Mouse (Mus musculus) left cerebral cortex, postnatal 10 days (tissue): ENCODE measurements at regions not wholly inside any gene's neighbourhood (a gene's known extent, or its start where the extent isn't known, plus 50 kb on each side); places are given as distances from the start of the nearest gene placed in this dataset.
"Not testable (repeated sequence)": the region's sequence is repeated elsewhere in the genome, so short reads cannot be mapped to it uniquely, and the experiment has no call there.

Source experiments
- DNase-seq, 2 experiments: peaks; one replicate each; pipeline ENCODE4 v3.0.0; 2021 to 2022; ENCODE audit warnings: low spot score in 2 of 2, mixed read lengths in 1 of 2; ENCODE audit errors: extremely low spot score in 1 of 2
- intact Hi-C: fragments of 180-260 bp; cut with DNase I; formaldehyde crosslinking; loops from one replicate; pipeline ENCODE4 v1.15.1; 2025

- DNase-seq = no peak
- intact Hi-C loops = no loop called here
Observed at GRCm38 (mm10) chr16:89718921-89719320, 147.9 kb upstream of the Krtap11-1 start.

GRCm38 (mm10) chr16:89715716-89716115 lies 144.7 kb upstream of the Krtap11-1 start:
- DNase-seq, intact Hi-C loops: not testable (repeated sequence)

- no peak for DNase-seq
- intact Hi-C loops = no loop called here
Observed at GRCm38 (mm10) chr16:89704316-89704715, 133.3 kb upstream of the Krtap11-1 start.

GRCm38 (mm10) chr16:89703158-89703557 lies 132.2 kb upstream of the Krtap11-1 start:
- DNase-seq = no peak
- intact Hi-C loops = no loop called here

- intact Hi-C loops = no loop called here
- DNase-seq = no peak
Observed at GRCm38 (mm10) chr16:89702406-89702805, 131.4 kb upstream of the Krtap11-1 start.

GRCm38 (mm10) chr16:89701741-89702140 lies 130.8 kb upstream of the Krtap11-1 start:
- intact Hi-C loops = no loop called here

GRCm38 (mm10) chr16:89699710-89700109 lies 128.7 kb upstream of the Krtap11-1 start:
- DNase-seq = no peak
- intact Hi-C loops = no loop called here

More at GRCm38 (mm10) chr16:89701741-89702140, 130.8 kb upstream of the Krtap11-1 start:
- no peak for DNase-seq

GRCm38 (mm10) chr16:89695833-89696232 lies 124.8 kb upstream of the Krtap11-1 start:
- intact Hi-C loops = no loop called here
- no peak for DNase-seq

- DNase-seq = no peak
Observed at GRCm38 (mm10) chr16:89695406-89695805, 124.4 kb upstream of the Krtap11-1 start.

GRCm38 (mm10) chr16:89693321-89693720 lies 122.3 kb upstream of the Krtap11-1 start:
- intact Hi-C loops = no loop called here
- no peak for DNase-seq

More at GRCm38 (mm10) chr16:89695406-89695805, 124.4 kb upstream of the Krtap11-1 start:
- intact Hi-C loops = no loop called here

GRCm38 (mm10) chr16:89679438-89679837 lies 108.5 kb upstream of the Krtap11-1 start:
- DNase-seq = no peak
- intact Hi-C loops = no loop called here

- no peak for DNase-seq
- intact Hi-C loops = no loop called here
Observed at GRCm38 (mm10) chr16:89678446-89679015, 107.5 kb upstream of the Krtap11-1 start.

GRCm38 (mm10) chr16:89675009-89675785 lies 104.2 kb upstream of the Krtap11-1 start:
- no peak for DNase-seq
- intact Hi-C loops = no loop called here

GRCm38 (mm10) chr16:89674159-89674902 lies 103.3 kb upstream of the Krtap11-1 start:
- no peak for DNase-seq
- intact Hi-C loops = no loop called here

GRCm38 (mm10) chr16:89671188-89671726 lies 100.3 kb upstream of the Krtap11-1 start:
- DNase-seq = no peak
- intact Hi-C loops = no loop called here

- DNase-seq = no peak
- intact Hi-C loops = no loop called here
Observed at GRCm38 (mm10) chr16:89660071-89660470, 89.1 kb upstream of the Krtap11-1 start.

- DNase-seq = no peak
- intact Hi-C loops = no loop called here
Observed at GRCm38 (mm10) chr16:89656036-89656435, 85.1 kb upstream of the Krtap11-1 start.

GRCm38 (mm10) chr16:89648651-89649050 lies 77.7 kb upstream of the Krtap11-1 start:
- no peak for DNase-seq
- intact Hi-C loops = no loop called here

- DNase-seq = no peak
- intact Hi-C loops = no loop called here
Observed at GRCm38 (mm10) chr16:89633917-89634601, 63.1 kb upstream of the Krtap11-1 start.
